Mouse (Mus musculus) myocyte (in vitro differentiated cells): ENCODE data around the gene Rab5c.

Experiments used
- E2F4 ChIP-seq: IDR thresholded peaks from one replicate; pipeline ENCODE4 v1.6.1; 2011; ENCODE audit warnings: mild to moderate bottlenecking, control low read depth, moderate library complexity; ENCODE audit not compliant: insufficient read depth
- MAX ChIP-seq: IDR thresholded peaks from one replicate; pipeline ENCODE4 v1.6.1; 2011; ENCODE audit warnings: low read depth, mild to moderate bottlenecking, control low read depth
- MYOD1 ChIP-seq, 3 experiments: IDR thresholded peaks; one replicate each; pipeline ENCODE4 v1.6.1; 2011; ENCODE audit warnings: control low read depth in 2 of 3, low read depth in 2 of 3, mild to moderate bottlenecking in 2 of 3, moderate library complexity in 1 of 3; ENCODE audit not compliant: insufficient read length in 2 of 3, control insufficient read depth in 1 of 3
- POLR2A ChIP-seq: IDR thresholded peaks from one replicate; pipeline ENCODE4 v1.6.1; 2011; ENCODE audit warnings: low read depth, mild to moderate bottlenecking, control low read depth, moderate library complexity; ENCODE audit not compliant: insufficient read length
- POLR2AphosphoS2 ChIP-seq: IDR thresholded peaks from one replicate; pipeline ENCODE4 v1.6.1; 2011; ENCODE audit warnings: low read depth, control low read depth; ENCODE audit not compliant: insufficient read length
- USF1 ChIP-seq: IDR thresholded peaks from one replicate; pipeline ENCODE4 v1.6.1; 2011; ENCODE audit warnings: low read depth, mild to moderate bottlenecking, control low read depth, moderate library complexity

GRCm38 (mm10) chr11:100750127-100750526 is 12.1 kb upstream of the Rab5c start:
- no peak for TF ChIP-seq MAX
- TF ChIP-seq E2F4, result no peak
- TF ChIP-seq POLR2A, result no peak
- TF ChIP-seq USF1, result no peak
- TF ChIP-seq POLR2AphosphoS2, result no peak
- no peak for TF ChIP-seq MYOD1 (IDR thresholded peaks at IDR 0.05; ENCODE audit: control insufficient read depth in 1 of 3, insufficient read length in 2 of 3, low read depth in 2 of 3)
